Mouse (Mus musculus) CH12F3 (cell line): ENCODE results near the gene Tpsg1.

Source experiments
- in situ Hi-C: fragments of 300-500 bp; cut with MboI; formaldehyde crosslinking; loops from 2 replicates; pipeline ENCODE4 v1.14.3; 2020; ENCODE audit warnings: low sequenced_read_pairs

Tpsg1 gene

DNA sequence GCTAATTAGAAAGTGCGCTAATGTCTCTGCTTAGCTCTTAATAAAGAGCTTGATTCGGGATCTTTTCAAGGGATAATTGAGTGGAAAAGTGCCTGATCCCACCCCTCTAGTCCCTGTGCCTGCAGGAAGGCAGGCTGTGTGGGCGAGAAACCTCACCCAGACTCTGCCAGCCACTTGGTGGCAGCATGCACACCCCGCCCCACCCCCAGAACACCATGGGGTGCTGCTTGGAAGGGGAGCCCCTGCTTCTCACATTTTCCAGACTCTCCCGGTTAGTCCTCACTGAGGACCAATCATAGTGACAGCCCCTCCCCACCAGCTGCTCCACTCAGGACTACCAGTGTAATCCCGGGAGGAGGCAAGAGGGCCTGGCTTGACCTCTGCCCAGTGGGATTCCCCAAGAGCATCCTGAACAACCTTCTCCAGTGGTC, 37.0 kb downstream of the Tpsg1 start:
- in situ Hi-C loops, result no loop called here

DNA sequence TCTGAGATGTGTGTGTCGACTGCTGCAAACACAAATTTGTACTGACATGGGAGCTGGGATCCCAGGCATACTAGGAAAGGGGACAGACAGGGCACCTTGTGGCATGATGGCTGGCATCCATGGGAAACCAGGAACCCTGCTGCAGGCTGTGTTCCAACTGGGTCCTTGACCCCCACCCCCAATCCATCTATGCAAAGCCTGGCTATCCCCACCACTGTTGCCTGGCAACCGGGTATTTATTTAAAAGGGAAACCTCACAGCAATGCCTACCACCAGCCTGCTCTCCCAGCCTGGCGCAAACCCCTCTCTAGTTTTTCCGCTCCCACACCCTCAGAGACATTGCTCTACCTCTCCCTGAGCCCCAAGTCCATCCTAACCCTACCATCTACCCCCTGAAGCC, 38.3 kb downstream of the Tpsg1 start:
- in situ Hi-C loops, result no loop called here

DNA sequence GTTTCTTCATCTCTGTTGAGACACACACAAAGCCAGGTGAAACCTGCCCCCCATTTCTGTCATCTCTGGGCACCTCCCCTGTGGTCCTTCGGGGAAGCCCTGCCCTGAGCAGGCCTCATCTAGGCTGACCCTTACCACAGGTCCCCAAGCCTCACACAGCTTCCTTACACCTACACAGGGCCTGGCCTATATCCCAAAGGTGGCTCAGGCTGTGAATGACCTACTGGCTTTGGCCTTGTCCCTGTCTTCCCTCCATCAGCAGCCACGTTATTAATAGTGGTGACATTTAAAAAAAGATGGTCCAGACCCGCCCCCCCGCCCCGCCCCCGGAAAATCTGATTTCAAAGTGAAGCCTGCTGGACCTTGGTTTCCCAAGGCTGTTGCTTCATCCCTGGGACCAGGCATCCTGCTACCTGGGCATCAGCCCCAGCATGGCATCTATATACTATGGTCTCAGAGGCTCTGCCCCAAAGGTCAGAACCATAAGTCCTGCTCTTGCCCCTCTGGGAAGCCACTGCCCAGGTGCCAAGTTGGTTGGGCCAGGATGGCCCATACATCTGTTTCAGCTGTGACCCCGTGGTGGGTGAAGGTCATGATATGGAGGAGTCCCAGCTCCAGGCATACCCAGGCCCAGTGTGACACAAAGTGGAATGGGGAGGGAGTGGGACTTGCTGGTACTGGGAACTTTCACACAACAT, 39.4 kb downstream of the Tpsg1 start:
- in situ Hi-C loops, result no loop called here

DNA sequence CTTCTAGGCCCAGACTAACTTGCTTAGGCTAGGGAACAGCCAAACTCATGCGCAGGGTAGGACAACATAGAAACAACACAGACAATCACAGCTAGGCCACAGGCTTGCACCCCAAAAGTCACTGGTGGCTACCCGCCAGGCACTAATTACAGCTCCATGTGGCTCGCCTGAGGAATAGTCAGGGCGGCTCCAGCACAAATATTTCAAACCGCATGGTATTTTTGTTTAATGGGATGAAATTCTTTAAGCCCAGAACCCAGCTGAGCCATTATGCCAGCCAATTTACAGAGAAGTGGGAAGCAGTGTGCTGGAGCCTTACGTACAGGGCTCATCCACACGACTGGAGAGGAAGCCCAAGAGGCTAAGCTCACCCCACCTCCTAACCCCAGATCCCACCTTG, 40.5 kb downstream of the Tpsg1 start:
- in situ Hi-C loops, result no loop called here

DNA sequence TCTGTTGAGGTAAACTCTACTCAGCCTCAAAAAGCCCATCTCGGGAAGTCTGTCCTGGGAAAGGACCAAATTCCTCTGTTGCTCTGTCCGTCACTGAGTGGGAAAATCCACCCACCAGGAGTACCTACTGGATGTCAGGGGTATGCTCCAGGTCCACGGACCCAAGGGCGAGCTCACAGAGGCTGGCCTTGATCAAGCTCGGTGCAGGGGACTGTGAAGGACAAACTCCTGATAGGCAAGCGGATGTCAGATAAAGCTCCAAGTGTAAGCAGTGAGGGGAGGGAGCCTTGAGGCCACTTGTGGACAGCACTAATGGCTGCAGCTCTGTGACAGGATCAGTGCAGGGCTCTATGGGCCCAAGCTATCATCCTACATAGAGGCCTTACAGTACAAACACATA, 41.1 kb downstream of the Tpsg1 start:
- in situ Hi-C loops, result no loop called here

DNA sequence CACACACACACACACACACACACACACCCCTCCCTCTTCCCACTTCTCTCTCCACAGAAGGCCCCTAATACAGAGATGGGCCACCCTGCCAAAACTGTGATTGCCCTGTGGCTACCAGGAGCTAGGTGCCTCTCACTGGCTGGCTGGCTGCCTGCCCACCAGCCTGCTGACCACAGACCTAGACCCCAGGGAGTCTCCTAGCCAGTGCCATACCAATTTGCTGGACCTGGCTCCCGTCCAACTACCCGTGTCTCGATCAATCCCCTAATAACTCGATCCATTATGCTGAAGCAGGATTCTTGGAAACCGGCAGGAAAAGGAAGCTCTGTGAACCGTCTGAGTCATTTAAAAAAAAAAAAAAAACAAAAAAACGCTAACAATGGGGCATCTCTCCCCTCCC, 41.7 kb downstream of the Tpsg1 start:
- in situ Hi-C loops, result no loop called here

DNA sequence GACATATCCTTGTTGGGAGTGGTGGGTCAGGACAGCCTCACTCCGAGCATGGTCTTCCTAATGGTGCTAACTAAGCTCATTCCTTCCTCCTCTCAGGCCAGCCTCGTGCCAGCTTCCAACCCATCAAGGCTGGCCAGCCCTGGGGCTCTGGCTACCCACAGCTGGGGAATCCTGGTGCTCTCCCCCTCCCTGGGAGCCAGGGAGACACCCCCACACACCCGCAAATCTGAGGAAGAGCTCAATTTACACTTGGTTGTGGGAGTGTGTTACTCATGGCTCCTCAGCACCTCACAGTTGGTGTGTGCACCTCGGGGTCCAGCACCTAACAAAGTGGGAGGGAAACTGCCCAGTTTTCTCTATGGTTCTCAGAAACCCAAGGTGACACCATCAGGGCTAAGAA, 42.2 kb downstream of the Tpsg1 start:
- in situ Hi-C loops, result no loop called here

DNA sequence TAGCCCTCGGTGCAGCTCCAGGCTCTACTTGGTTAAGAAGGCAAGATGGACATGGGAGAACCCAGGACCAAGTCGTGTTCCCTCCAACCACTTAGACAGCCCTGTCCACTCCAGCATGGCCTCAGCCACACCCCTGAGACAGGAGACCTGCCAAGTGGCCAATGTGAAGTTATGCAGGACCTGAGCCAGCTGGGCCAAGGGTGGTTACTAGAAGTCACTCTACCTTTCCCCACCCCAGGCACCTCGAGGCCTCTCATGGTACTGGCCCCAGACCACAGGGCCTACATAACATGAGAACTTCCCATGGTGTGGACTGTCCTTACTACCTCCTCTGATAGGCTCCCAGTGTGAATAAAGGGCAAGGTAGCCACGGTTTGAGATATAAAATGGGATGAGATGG, 45.1 kb downstream of the Tpsg1 start:
- in situ Hi-C loops, result no loop called here

DNA sequence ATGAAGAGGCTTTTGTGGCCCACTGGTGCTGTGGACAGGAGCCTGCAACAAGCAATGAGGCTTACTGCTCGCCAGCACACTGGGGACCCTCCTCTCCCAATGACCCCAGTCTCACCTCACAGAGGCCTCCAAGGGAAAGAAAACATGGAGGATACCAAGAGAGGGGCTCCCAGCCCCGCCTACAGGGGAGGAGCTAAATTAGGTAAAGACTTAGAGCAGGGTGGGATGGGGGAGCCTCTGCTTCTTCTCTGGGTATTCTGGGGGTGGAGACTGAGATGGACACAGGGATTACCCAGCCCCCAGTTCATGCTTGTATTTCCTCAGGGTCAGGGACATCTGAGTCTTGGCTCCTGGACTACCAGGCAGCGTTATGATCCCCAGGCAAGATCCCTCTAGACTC, 45.8 kb downstream of the Tpsg1 start:
- in situ Hi-C loops, result no loop called here

DNA sequence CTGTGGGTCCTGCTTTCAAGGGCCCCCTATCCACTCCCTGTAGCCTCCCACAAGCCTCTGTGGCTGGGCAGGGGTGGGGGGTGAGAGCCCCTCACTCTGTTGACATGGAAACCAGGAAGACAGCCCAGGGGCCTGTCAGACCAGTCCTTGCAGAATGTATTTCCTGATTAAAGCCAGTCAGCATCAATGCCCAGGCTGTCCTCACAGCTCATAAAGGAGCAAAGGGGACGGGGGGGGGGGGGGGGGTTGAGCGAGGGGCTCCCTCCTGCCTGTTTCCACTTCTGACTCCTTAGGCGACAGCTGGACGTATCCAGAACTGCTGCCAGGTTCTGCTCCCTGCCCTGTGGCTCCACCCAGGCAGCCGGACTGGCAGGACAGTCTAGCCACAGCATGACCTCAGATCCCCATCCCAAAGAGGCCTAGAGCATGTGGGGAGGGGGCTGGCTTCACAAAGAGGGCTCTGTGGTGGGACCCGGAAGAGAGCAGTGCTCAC, 46.4 kb downstream of the Tpsg1 start:
- in situ Hi-C loops, result no loop called here

DNA sequence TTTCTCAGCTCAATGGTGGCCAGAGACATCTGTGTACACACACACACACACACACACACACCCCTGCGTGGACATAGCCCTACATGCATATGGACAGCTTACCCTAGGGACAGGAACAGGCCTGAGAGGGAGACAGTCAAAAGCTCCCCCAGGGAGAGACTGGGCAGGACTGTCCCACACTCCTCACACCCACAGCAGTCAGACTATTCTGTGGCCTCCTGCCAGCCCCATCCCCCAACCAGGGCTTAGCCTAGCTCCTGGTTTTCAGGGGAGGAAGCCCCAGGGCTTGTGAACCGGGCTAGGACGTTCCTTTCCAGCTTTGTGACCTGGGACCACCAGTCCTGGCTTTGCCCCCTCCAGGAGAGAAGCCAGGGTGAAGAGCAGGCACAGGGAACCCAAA, 47.1 kb downstream of the Tpsg1 start:
- in situ Hi-C loops, result no loop called here

DNA sequence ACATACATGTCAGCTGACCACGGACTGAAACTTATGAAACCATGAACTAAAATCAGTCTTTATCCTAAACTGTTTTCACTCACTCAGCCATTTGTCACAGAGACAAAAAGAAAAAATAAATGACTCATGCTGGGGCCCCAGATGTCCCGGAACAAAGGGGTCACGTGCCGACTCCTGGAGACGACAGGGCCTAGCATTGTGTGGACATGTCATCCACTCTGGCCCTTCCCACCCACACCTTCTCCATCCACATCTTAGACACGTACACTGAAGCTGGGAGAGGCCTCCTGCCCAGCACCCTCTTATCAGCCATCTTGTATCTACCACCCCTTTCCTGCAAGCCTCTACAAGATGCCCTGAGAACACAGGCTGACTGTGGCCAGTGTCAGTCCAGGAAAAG, 48.9 kb downstream of the Tpsg1 start:
- in situ Hi-C loops, result no loop called here

DNA sequence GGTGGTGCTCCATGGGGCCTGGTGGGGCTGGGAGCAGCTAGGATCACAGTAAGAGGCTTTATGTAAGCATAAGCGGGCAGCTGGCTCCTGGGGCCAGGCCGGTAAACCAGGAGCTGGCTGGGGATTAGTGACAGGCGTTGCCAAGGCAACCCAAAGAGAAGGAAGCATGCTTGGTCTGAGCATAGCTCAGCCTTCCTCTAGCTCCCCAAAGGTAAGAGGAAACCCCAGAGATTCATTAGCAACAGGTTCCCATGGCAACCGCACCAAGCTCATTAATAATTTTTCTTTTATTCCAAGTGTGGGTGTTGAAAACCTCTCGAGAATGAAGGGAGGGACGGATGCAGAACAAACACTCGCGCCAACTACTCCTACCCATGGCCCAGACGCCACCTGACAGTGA, 49.9 kb downstream of the Tpsg1 start:
- in situ Hi-C loops, result no loop called here

DNA sequence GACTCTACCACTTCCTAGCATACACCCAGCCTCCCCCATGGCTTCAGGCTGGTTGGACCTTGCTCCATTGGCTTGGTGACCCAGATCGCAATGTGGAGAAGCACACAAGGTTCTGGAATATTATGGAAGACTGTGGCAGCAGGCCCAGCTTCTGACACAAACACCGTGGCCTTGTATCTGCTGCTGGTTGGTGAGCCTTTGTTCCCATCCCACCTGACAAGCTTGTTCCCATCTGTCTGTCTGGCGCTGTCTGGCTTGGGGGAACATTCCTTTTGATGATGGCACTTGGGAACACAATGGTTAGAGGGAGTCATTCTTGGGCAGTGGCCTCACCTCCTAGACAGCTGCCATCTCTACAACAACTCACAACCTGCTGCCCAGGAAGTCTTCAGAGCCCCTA, 51.9 kb downstream of the Tpsg1 start:
- in situ Hi-C loops, result no loop called here
